ENCODE assay signal across 12 mouse cellular contexts in genomic region chr10:117470481-117470880, GRCm38 (mm10).
"Had no signal": no experiment of that assay in that cellular context is flagged by ENCODE, and none has a peak within 500 bp of the region (broad histone marks: within the 10 kb centered on the region; RNA-seq: fewer than 3 reads in every experiment).

No protein-coding gene starts in this region.

- H3K27ac ChIP-seq: left cerebral cortex, adult 2 months had no signal

- H3K4me2 ChIP-seq: liver, embryonic 13.5 days; midbrain, embryonic 11.5 days had no signal

- H3K4me3 ChIP-seq: left cerebral cortex, adult 2 months; liver, embryonic 13.5 days had no signal

- H3K27me3 ChIP-seq: liver, embryonic 13.5 days had no signal

- ATAC-seq: intestine, postnatal 0 days had no signal

- H3K9ac ChIP-seq: liver, embryonic 13.5 days had no signal

- DNase-seq: kidney, postnatal 25 days; layer of hippocampus, postnatal 36 days; liver, embryonic 13.5 days; lung, adult 2 months; lung, postnatal 14 days; lung, postnatal 4 days; midbrain, embryonic 14.5 days; thymus, adult 18-20 months; thymus, postnatal 36 days had no signal

- H3K36me3 ChIP-seq: liver, embryonic 13.5 days had no signal
